Mouse (Mus musculus): ENCODE measurements around the gene Cep104. TPM values are rescaled to one million over a fixed set of nuclear protein-coding genes. Genes with fewer than 3 reads are reported as not detected.

The Cep104 gene
- polyA plus RNA-seq, 1 experiment from 2014 or later, result 13.7 TPM

DNA sequence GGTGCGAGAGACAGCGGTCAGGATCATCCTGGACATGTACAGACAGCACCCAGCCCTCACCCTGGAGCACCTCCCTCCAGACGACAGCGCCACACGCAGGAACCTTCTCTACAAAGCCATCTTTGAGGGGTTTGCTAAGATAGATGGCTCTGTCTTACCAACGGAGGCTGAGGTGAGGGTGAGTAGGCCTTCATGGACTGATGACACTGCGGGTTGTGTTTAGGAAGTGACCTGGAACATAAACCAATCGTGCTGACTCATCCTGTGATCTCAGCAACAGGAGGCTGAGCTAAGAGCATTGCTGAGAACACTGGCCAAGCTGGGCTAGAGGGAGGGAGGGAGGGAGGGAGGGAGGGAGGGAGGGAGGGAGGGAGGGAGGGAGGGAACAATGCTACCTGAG lies 18.5 kb downstream of the Cep104 start:
- WGBS, result 85% methylated on average over 8 of the region's 8 CpGs
- ATAC-seq (ENCODE audit: insufficient number of reproducible peaks, insufficient read depth, low FRiP score, low read depth), result no peak
- H3K4me2 ChIP-seq (ENCODE audit: low read length), result no peak overlapping the region

DNA sequence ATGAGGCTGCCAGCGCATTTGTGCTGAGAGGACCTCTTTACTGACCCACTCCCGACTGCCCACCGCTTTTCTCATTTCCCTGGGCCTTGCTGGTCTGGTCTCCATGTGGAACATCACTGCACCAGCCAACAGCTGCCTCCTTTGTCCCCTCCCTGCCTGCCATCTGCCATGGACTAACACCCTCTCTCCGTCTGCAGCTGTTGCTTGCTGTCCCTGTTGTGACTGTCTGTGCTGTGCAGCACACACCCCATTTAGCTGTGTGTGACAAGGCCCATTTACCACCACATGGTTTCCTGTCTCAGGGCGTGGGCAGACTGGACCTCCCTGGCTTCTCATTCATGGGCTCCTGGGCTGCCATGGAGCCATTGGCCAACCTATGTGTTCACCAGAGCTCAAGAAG lies 30.5 kb downstream of the Cep104 start:
- ATAC-seq (ENCODE audit: insufficient number of reproducible peaks, insufficient read depth, low FRiP score, low read depth), result no peak
- Histone ChIP-seq H3K4me1 (ENCODE audit: control insufficient read depth in 2 of 2, insufficient read depth in 2 of 2, low read length in 2 of 2) (no peaks in the 10 kb centered on the region), H3K27me3 (ENCODE audit: control insufficient read depth, insufficient read depth, low read length) (no peaks in the 10 kb centered on the region), H3K36me3 (ENCODE audit: control insufficient read depth, insufficient read depth, low read length) (peaks cover 50% of the 10 kb centered on the region), H3K9me3 (ENCODE audit: control insufficient read depth, low read length) (no peaks in the 10 kb centered on the region), H3K4me2 (ENCODE audit: low read length) (no peak overlapping the region), H3K9ac (ENCODE audit: low read length) (no peak overlapping the region), H3K27ac (replicated peaks in 1 of 2; ENCODE audit: control insufficient read depth in 1 of 2, insufficient read depth in 1 of 2, low read depth in 2 of 2, low read length in 2 of 2) (no peak overlapping the region), H3K4me3 (ENCODE audit: control insufficient read depth in 1 of 2, insufficient read depth in 1 of 2, low read depth in 1 of 2, low read length in 2 of 2) (no peak overlapping the region)
- WGBS, result 82% methylated on average over 5 of the region's 5 CpGs

More for the DNA sequence above, 18.5 kb downstream of the Cep104 start:
- no peak overlapping the region for H3K27ac ChIP-seq (replicated peaks in 1 of 2; ENCODE audit: control insufficient read depth in 1 of 2, insufficient read depth in 1 of 2, low read depth in 2 of 2, low read length in 2 of 2)
- no peaks in the 10 kb centered on the region for H3K9me3 ChIP-seq (ENCODE audit: control insufficient read depth, low read length)
- H3K27me3 ChIP-seq (ENCODE audit: control insufficient read depth, insufficient read depth, low read length), result no peaks in the 10 kb centered on the region
- no peak overlapping the region for H3K9ac ChIP-seq (ENCODE audit: low read length)
- peaks cover 89% of the 10 kb centered on the region for H3K36me3 ChIP-seq (ENCODE audit: control insufficient read depth, insufficient read depth, low read length)
- no peaks in the 10 kb centered on the region for H3K4me1 ChIP-seq (ENCODE audit: control insufficient read depth in 2 of 2, insufficient read depth in 2 of 2, low read length in 2 of 2)
- H3K4me3 ChIP-seq (ENCODE audit: control insufficient read depth in 1 of 2, insufficient read depth in 1 of 2, low read depth in 1 of 2, low read length in 2 of 2), result no peak overlapping the region

DNA sequence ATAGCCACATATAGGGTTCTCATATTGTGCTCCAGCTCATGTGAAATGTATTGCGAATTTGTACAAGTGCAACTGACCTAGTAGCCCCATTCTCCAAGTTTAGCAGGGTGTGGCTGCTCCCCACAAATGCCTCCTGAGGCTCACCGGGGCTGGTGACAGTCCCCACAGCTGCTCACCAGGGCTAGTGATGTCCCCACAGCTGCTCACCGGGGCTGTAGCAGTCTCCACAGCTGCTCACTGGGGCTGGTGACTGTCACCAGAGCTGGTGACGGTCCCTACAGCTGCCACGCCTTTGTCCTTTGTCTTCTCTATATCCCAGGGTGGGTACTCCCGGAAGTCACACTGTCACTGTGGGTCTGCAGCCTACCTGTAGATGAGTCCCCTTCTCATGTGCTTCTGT lies 31.3 kb downstream of the Cep104 start:
- H3K36me3 ChIP-seq (ENCODE audit: control insufficient read depth, insufficient read depth, low read length), result peaks cover 50% of the 10 kb centered on the region
- ATAC-seq (ENCODE audit: insufficient number of reproducible peaks, insufficient read depth, low FRiP score, low read depth), result no peak
- WGBS, result 89% methylated on average over 6 of the region's 6 CpGs

DNA sequence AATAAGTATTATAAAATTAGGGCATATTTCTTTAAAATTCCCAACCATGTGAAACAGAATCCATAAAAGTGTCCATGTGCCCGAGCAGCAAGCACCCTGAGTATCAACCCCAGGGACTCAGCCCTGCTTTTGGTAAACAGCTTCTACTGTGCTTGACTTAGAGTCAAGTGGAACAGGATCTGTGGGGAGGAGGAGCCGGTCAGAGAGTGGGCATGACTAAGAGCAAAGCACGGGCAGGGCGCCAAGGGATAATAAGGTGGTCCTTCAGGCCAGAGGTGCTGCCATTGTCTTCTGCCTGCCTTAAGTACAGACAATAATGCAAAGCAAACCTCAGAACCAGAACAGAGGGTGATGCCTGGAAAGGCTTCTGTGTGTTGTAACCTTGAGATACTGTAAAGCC lies 32.8 kb downstream of the Cep104 start:
- no peak overlapping the region for H3K4me3 ChIP-seq (ENCODE audit: control insufficient read depth in 1 of 2, insufficient read depth in 1 of 2, low read depth in 1 of 2, low read length in 2 of 2)
- WGBS, result 64% methylated on average over 4 of the region's 4 CpGs
- ATAC-seq (ENCODE audit: insufficient number of reproducible peaks, insufficient read depth, low FRiP score, low read depth), result no peak
- H3K36me3 ChIP-seq (ENCODE audit: control insufficient read depth, insufficient read depth, low read length), result peaks cover 39% of the 10 kb centered on the region
- no peaks in the 10 kb centered on the region for H3K9me3 ChIP-seq (ENCODE audit: control insufficient read depth, low read length)
- H3K27ac ChIP-seq (replicated peaks in 1 of 2; ENCODE audit: control insufficient read depth in 1 of 2, insufficient read depth in 1 of 2, low read depth in 2 of 2, low read length in 2 of 2), result no peak overlapping the region
- H3K9ac ChIP-seq (ENCODE audit: low read length), result no peak overlapping the region
- H3K4me1 ChIP-seq (ENCODE audit: control insufficient read depth in 2 of 2, insufficient read depth in 2 of 2, low read length in 2 of 2), result peaks cover 4 to 7% of the 10 kb centered on the region in 2 experiments; a peak in 2 of 4 replicates
- H3K27me3 ChIP-seq (ENCODE audit: control insufficient read depth, insufficient read depth, low read length), result no peaks in the 10 kb centered on the region
- H3K4me2 ChIP-seq (ENCODE audit: low read length), result no peak overlapping the region

More for the DNA sequence above, 31.3 kb downstream of the Cep104 start:
- Histone ChIP-seq H3K4me2 (ENCODE audit: low read length) (no peak overlapping the region), H3K27ac (replicated peaks in 1 of 2; ENCODE audit: control insufficient read depth in 1 of 2, insufficient read depth in 1 of 2, low read depth in 2 of 2, low read length in 2 of 2) (no peak overlapping the region), H3K9me3 (ENCODE audit: control insufficient read depth, low read length) (no peaks in the 10 kb centered on the region), H3K9ac (ENCODE audit: low read length) (no peak overlapping the region), H3K4me1 (ENCODE audit: control insufficient read depth in 2 of 2, insufficient read depth in 2 of 2, low read length in 2 of 2) (0 out of 4 replicates have a peak, but pooled peaks cover 2% of the 10 kb centered on the region in 2 experiments), H3K27me3 (ENCODE audit: control insufficient read depth, insufficient read depth, low read length) (no peaks in the 10 kb centered on the region), H3K4me3 (ENCODE audit: control insufficient read depth in 1 of 2, insufficient read depth in 1 of 2, low read depth in 1 of 2, low read length in 2 of 2) (no peak overlapping the region)

DNA sequence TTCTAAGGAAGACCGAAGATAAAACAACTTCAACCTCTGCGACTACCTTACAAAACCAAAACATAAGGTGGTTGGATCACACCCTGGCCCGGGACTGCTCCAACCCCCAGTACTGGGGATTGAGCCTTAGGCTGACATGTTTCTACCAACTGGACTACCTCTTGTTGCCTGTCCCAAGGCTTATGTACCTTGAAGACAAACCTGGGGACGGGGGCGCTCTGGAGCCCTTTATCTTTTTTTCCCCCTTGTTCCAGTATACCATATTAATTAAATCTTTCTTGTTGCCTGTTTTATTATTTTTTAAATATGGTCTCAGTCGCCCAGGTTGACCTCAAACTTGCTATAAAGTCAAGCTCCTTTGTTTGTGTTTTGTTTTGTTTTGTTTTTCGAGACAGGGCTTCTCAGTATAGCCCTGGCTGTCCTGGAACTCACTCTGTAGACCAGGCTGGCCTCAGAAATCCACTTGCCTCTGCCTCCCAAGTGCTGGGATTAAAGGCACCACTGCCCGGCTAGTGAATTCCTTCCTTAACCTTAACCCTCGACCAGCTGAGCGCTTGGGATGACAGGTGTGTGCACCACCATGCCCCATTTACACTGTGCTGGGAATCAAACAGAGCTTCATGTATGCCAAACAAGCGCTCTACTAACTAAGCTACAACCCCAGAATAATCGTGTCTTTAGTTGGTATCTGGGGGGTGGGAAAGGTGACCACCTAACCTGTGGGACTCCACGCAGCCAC lies 36.1 kb downstream of the Cep104 start:
- peak overlapping the region; percentile 98 for H3K4me2 ChIP-seq (ENCODE audit: low read length)
- 24% methylated on average over 13 of the region's 13 CpGs for WGBS
- ATAC-seq (ENCODE audit: insufficient number of reproducible peaks, insufficient read depth, low FRiP score, low read depth), result no peak
- peak overlapping the region; percentile 95 for H3K9ac ChIP-seq (ENCODE audit: low read length)
- peak overlapping the region; percentile 93 to 98 for H3K4me3 ChIP-seq (ENCODE audit: control insufficient read depth in 1 of 2, insufficient read depth in 1 of 2, low read depth in 1 of 2, low read length in 2 of 2)
- peaks cover 37% of the 10 kb centered on the region for H3K36me3 ChIP-seq (ENCODE audit: control insufficient read depth, insufficient read depth, low read length)
- no peaks in the 10 kb centered on the region for H3K27me3 ChIP-seq (ENCODE audit: control insufficient read depth, insufficient read depth, low read length)
- H3K4me1 ChIP-seq (ENCODE audit: control insufficient read depth in 2 of 2, insufficient read depth in 2 of 2, low read length in 2 of 2), result peaks cover 7 to 20% of the 10 kb centered on the region in 2 experiments; a peak in 3 of 4 replicates
- peak overlapping the region; percentile 61 to 70; a peak in 3 of 4 replicates for H3K27ac ChIP-seq (replicated peaks in 1 of 2; ENCODE audit: control insufficient read depth in 1 of 2, insufficient read depth in 1 of 2, low read depth in 2 of 2, low read length in 2 of 2)
- no peaks in the 10 kb centered on the region for H3K9me3 ChIP-seq (ENCODE audit: control insufficient read depth, low read length)

DNA sequence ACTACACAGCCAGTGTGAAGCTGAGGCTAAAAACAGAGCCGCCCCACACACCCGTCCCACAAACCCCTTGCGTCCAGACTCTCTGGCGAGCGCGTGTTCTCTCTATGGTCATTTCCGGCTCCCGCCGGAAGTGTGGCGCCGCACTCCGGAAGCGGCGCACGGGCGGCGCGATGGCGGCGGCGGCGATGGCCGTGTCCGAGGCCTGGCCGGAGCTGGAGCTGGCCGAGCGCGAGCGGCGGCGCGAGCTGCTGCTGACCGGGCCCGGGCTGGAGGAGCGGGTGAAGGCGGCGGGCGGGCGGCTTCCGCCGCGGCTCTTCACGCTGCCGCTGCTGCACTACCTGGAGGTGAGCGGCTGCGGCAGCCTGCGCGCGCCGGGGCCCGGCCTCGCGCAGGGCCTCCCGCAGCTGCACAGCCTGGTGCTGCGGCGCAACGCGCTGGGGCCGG lies 36.7 kb downstream of the Cep104 start, which contains the start of gene Lrrc47:
Gene Lrrc47, plus strand, starts transcription at position 86 of the 444 bp plus-strand sequence.
- Histone ChIP-seq H3K9ac (ENCODE audit: low read length) (peak within 1 kb of the TSS; percentile 95), H3K9me3 (ENCODE audit: control insufficient read depth, low read length) (no peaks in the 10 kb centered on the region)
- under 1% methylated on average over 49 of the region's 59 CpGs for WGBS

DNA sequence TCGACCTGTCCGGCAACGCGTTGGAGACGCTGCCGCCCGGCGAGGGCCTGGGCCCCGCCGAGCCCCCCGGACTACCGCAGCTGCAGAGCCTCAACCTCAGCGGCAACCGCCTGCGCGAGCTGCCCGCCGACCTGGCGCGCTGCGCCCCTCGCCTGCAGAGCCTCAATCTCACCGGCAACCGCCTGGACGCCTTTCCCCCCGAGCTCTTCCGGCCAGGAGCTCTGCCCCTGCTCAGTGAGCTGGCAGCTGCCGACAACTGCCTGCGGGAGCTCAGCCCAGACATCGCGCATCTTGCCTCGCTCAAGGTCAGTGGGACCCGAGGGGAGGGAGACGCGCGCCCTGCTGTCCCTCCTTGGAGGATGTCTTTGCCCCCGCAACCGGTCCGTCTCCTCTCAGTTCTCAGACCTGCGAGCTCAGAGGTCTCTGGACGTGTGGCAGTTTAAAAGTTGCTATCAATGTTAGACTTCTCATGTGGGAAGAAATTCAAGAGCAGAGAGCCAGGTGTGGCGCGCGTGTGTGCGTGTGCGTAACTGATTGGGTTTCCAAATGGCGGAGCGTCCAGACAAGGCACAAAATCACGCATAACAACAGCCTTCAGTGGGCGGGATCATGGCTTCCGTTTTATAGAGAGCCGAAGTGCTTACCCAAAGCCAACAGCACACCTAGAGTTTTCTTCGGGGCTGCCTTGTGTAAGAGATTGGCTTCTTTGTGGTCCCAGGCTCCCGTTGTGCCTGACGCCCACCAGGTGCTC lies 37.3 kb downstream of the Cep104 start:
- Histone ChIP-seq H3K4me2 (ENCODE audit: low read length) (peak overlapping the region; percentile 98), H3K9me3 (ENCODE audit: control insufficient read depth, low read length) (no peaks in the 10 kb centered on the region), H3K27ac (replicated peaks in 1 of 2; ENCODE audit: control insufficient read depth in 1 of 2, insufficient read depth in 1 of 2, low read depth in 2 of 2, low read length in 2 of 2) (peak overlapping the region; percentile 10 to 70; a peak in 3 of 4 replicates), H3K27me3 (ENCODE audit: control insufficient read depth, insufficient read depth, low read length) (no peaks in the 10 kb centered on the region), H3K9ac (ENCODE audit: low read length) (peak overlapping the region; percentile 95), H3K36me3 (ENCODE audit: control insufficient read depth, insufficient read depth, low read length) (peaks cover 37% of the 10 kb centered on the region), H3K4me1 (ENCODE audit: control insufficient read depth in 2 of 2, insufficient read depth in 2 of 2, low read length in 2 of 2) (peaks cover 7 to 20% of the 10 kb centered on the region in 2 experiments; a peak in 3 of 4 replicates), H3K4me3 (ENCODE audit: control insufficient read depth in 1 of 2, insufficient read depth in 1 of 2, low read depth in 1 of 2, low read length in 2 of 2) (peak overlapping the region; percentile 93 to 98)
- ATAC-seq (ENCODE audit: insufficient number of reproducible peaks, insufficient read depth, low FRiP score, low read depth), result no peak
- WGBS, result under 1% methylated on average over 55 of the region's 55 CpGs

More for the DNA sequence above, 36.7 kb downstream of the Cep104 start, which contains the start of gene Lrrc47:
- peak; percentile 90 for ATAC-seq (ENCODE audit: insufficient number of reproducible peaks, insufficient read depth, low FRiP score, low read depth)
- peak within 1 kb of the TSS; percentile 98 for H3K4me2 ChIP-seq (ENCODE audit: low read length)
- H3K4me1 ChIP-seq (ENCODE audit: control insufficient read depth in 2 of 2, insufficient read depth in 2 of 2, low read length in 2 of 2), result peaks cover 7 to 20% of the 10 kb centered on the region in 2 experiments; a peak in 3 of 4 replicates
- peak within 1 kb of the TSS; percentile 61 to 70; a peak in 3 of 4 replicates for H3K27ac ChIP-seq (replicated peaks in 1 of 2; ENCODE audit: control insufficient read depth in 1 of 2, insufficient read depth in 1 of 2, low read depth in 2 of 2, low read length in 2 of 2)
- H3K27me3 ChIP-seq (ENCODE audit: control insufficient read depth, insufficient read depth, low read length), result no peaks in the 10 kb centered on the region
- peaks cover 37% of the 10 kb centered on the region for H3K36me3 ChIP-seq (ENCODE audit: control insufficient read depth, insufficient read depth, low read length)
- H3K4me3 ChIP-seq (ENCODE audit: control insufficient read depth in 1 of 2, insufficient read depth in 1 of 2, low read depth in 1 of 2, low read length in 2 of 2), result peak within 1 kb of the TSS; percentile 93 to 98

Measured in heart, embryonic 14.5 days (tissue).